Mouse (Mus musculus): ENCODE measurements at regions not wholly inside any gene's neighbourhood (a gene's known extent, or its start where the extent isn't known, plus 50 kb on each side); places are given as distances from the start of the nearest gene placed in this dataset.

GRCm38 (mm10) chr14:28750301-28750700 lies 245.8 kb downstream of the Wnt5a start:
- Histone ChIP-seq H3K4me1 (no peaks in the 10 kb centered on the region), H3K9me3 (peaks cover 22% of the 10 kb centered on the region; the same call in 1 of the 2 replicates)

GRCm38 (mm10) chr14:28765201-28765600 lies 252.8 kb upstream of the Lrtm1 start:
- TF ChIP-seq FLI1 (IDR thresholded peaks at IDR 0.05; ENCODE audit: low read length) (no peak), GATA1 (IDR thresholded peaks at IDR 0.05; ENCODE audit: borderline replicate concordance, low read length) (no peak)
- H3K9me3 ChIP-seq, result peaks cover 16% of the 10 kb centered on the region; the same call in 1 of the 2 replicates
- no peak overlapping the region for H3K4me3 ChIP-seq (replicated peaks)

More at GRCm38 (mm10) chr14:28750301-28750700, 245.8 kb downstream of the Wnt5a start:
- H3K27me3 ChIP-seq (replicated peaks), result no peaks in the 10 kb centered on the region
- H3K36me3 ChIP-seq (replicated peaks; ENCODE audit: low read length), result no peaks in the 10 kb centered on the region
- TF ChIP-seq FLI1 (IDR thresholded peaks at IDR 0.05; ENCODE audit: low read length) (no peak), GATA1 (IDR thresholded peaks at IDR 0.05; ENCODE audit: borderline replicate concordance, low read length) (no peak)
- H3K4me3 ChIP-seq (replicated peaks), result no peak overlapping the region

GRCm38 (mm10) chr14:28773068-28773467 lies 244.9 kb upstream of the Lrtm1 start:
- no peaks in the 10 kb centered on the region for H3K36me3 ChIP-seq (replicated peaks; ENCODE audit: low read length)
- no peak overlapping the region for H3K4me3 ChIP-seq (replicated peaks)
- H3K27me3 ChIP-seq (replicated peaks), result no peaks in the 10 kb centered on the region
- TF ChIP-seq GATA1 (IDR thresholded peaks at IDR 0.05; ENCODE audit: borderline replicate concordance, low read length) (no peak), FLI1 (IDR thresholded peaks at IDR 0.05; ENCODE audit: low read length) (no peak)
- H3K4me1 ChIP-seq, result no peaks in the 10 kb centered on the region
- peaks cover 34% of the 10 kb centered on the region for H3K9me3 ChIP-seq

More at GRCm38 (mm10) chr14:28765201-28765600, 252.8 kb upstream of the Lrtm1 start:
- Histone ChIP-seq H3K36me3 (replicated peaks; ENCODE audit: low read length) (no peaks in the 10 kb centered on the region), H3K27me3 (replicated peaks) (no peaks in the 10 kb centered on the region), H3K4me1 (no peaks in the 10 kb centered on the region)

- Histone ChIP-seq H3K9me3 (peaks cover 30% of the 10 kb centered on the region), H3K27me3 (replicated peaks) (no peaks in the 10 kb centered on the region), H3K4me1 (no peaks in the 10 kb centered on the region), H3K4me3 (replicated peaks) (no peak overlapping the region), H3K36me3 (replicated peaks; ENCODE audit: low read length) (no peaks in the 10 kb centered on the region)
- TF ChIP-seq GATA1 (IDR thresholded peaks at IDR 0.05; ENCODE audit: borderline replicate concordance, low read length) (no peak), FLI1 (IDR thresholded peaks at IDR 0.05; ENCODE audit: low read length) (no peak)
These were observed 242.3 kb upstream of the Lrtm1 start for GRCm38 (mm10) chr14:28775686-28776085.

- H3K4me3 ChIP-seq (replicated peaks), result no peak overlapping the region
- no peaks in the 10 kb centered on the region for H3K36me3 ChIP-seq (replicated peaks; ENCODE audit: low read length)
- no peaks in the 10 kb centered on the region for H3K4me1 ChIP-seq
- H3K27me3 ChIP-seq (replicated peaks), result no peaks in the 10 kb centered on the region
- TF ChIP-seq GATA1 (IDR thresholded peaks at IDR 0.05; ENCODE audit: borderline replicate concordance, low read length) (no peak), FLI1 (IDR thresholded peaks at IDR 0.05; ENCODE audit: low read length) (no peak)
- peaks cover 35% of the 10 kb centered on the region for H3K9me3 ChIP-seq
These were observed 240.2 kb upstream of the Lrtm1 start for GRCm38 (mm10) chr14:28777791-28778190.

GRCm38 (mm10) chr14:28781660-28782059 lies 236.3 kb upstream of the Lrtm1 start:
- no peaks in the 10 kb centered on the region for H3K4me1 ChIP-seq
- H3K4me3 ChIP-seq (replicated peaks), result no peak overlapping the region
- peaks cover 31% of the 10 kb centered on the region for H3K9me3 ChIP-seq
- H3K27me3 ChIP-seq (replicated peaks), result no peaks in the 10 kb centered on the region
- H3K36me3 ChIP-seq (replicated peaks; ENCODE audit: low read length), result no peaks in the 10 kb centered on the region
- TF ChIP-seq GATA1 (IDR thresholded peaks at IDR 0.05; ENCODE audit: borderline replicate concordance, low read length), result no peak
- no peak for TF ChIP-seq FLI1 (IDR thresholded peaks at IDR 0.05; ENCODE audit: low read length)

- Histone ChIP-seq H3K9me3 (peaks cover 21% of the 10 kb centered on the region), H3K4me3 (replicated peaks) (no peak overlapping the region), H3K36me3 (replicated peaks; ENCODE audit: low read length) (no peaks in the 10 kb centered on the region), H3K27me3 (replicated peaks) (no peaks in the 10 kb centered on the region), H3K4me1 (no peaks in the 10 kb centered on the region)
- TF ChIP-seq FLI1 (IDR thresholded peaks at IDR 0.05; ENCODE audit: low read length) (no peak), GATA1 (IDR thresholded peaks at IDR 0.05; ENCODE audit: borderline replicate concordance, low read length) (no peak)
These were observed 233.8 kb upstream of the Lrtm1 start for GRCm38 (mm10) chr14:28784106-28784633.

- no peak for TF ChIP-seq FLI1 (IDR thresholded peaks at IDR 0.05; ENCODE audit: low read length)
- no peak for TF ChIP-seq GATA1 (IDR thresholded peaks at IDR 0.05; ENCODE audit: borderline replicate concordance, low read length)
- no peaks in the 10 kb centered on the region for H3K4me1 ChIP-seq
- no peaks in the 10 kb centered on the region for H3K36me3 ChIP-seq (replicated peaks; ENCODE audit: low read length)
- peaks cover 11% of the 10 kb centered on the region; the same call in 1 of the 2 replicates for H3K9me3 ChIP-seq
- no peaks in the 10 kb centered on the region for H3K27me3 ChIP-seq (replicated peaks)
- no peak overlapping the region for H3K4me3 ChIP-seq (replicated peaks)
These were observed 219.7 kb upstream of the Lrtm1 start for GRCm38 (mm10) chr14:28798290-28798689.

- no peak overlapping the region for H3K4me3 ChIP-seq (replicated peaks)
- no peaks in the 10 kb centered on the region for H3K27me3 ChIP-seq (replicated peaks)
- H3K4me1 ChIP-seq, result no peaks in the 10 kb centered on the region
- H3K36me3 ChIP-seq (replicated peaks; ENCODE audit: low read length), result no peaks in the 10 kb centered on the region
- peaks cover 14% of the 10 kb centered on the region; the same call in 1 of the 2 replicates for H3K9me3 ChIP-seq
- TF ChIP-seq FLI1 (IDR thresholded peaks at IDR 0.05; ENCODE audit: low read length) (no peak), GATA1 (IDR thresholded peaks at IDR 0.05; ENCODE audit: borderline replicate concordance, low read length) (no peak)
These were observed 216.3 kb upstream of the Lrtm1 start for GRCm38 (mm10) chr14:28801681-28802080.

GRCm38 (mm10) chr14:28802126-28802525 lies 215.9 kb upstream of the Lrtm1 start:
- H3K4me3 ChIP-seq (replicated peaks), result no peak overlapping the region
- H3K36me3 ChIP-seq (replicated peaks; ENCODE audit: low read length), result no peaks in the 10 kb centered on the region
- TF ChIP-seq FLI1 (IDR thresholded peaks at IDR 0.05; ENCODE audit: low read length) (no peak), GATA1 (IDR thresholded peaks at IDR 0.05; ENCODE audit: borderline replicate concordance, low read length) (no peak)
- peaks cover 14% of the 10 kb centered on the region; the same call in 1 of the 2 replicates for H3K9me3 ChIP-seq
- H3K27me3 ChIP-seq (replicated peaks), result no peaks in the 10 kb centered on the region
- H3K4me1 ChIP-seq, result no peaks in the 10 kb centered on the region

Measured in megakaryocyte, embryonic 14.5 days (primary cell).